Mouse (Mus musculus) hindbrain, embryonic 12.5 days (tissue): ENCODE results near the gene Cd200r3. TPM values are rescaled to one million over a fixed set of nuclear protein-coding genes. Genes with fewer than 3 reads are reported as not detected.

Source experiments
- ATAC-seq: fragments of 200-750 bp; cut with Nextera tagmentation; 2 replicates; pipeline ENCODE4 v1.8.0; 2017; ENCODE audit warnings: moderate TSS enrichment; ENCODE audit not compliant: low FRiP score
- H3K27ac ChIP-seq: fragments of 300-500 bp; sonication (generic); 2 replicates; pipeline ENCODE4 v1.5.1; 2016; ENCODE audit warnings: mild to moderate bottlenecking
- H3K27me3 ChIP-seq: fragments of 300-500 bp; sonication (generic); 2 replicates; pipeline ENCODE4 v1.6.1; 2016; ENCODE audit warnings: mild to moderate bottlenecking
- H3K36me3 ChIP-seq: fragments of 300-500 bp; sonication (generic); 2 replicates; pipeline ENCODE4 v1.6.1; 2016; ENCODE audit warnings: mild to moderate bottlenecking
- H3K4me1 ChIP-seq: fragments of 300-500 bp; sonication (generic); 2 replicates; pipeline ENCODE4 v1.6.1; 2016
- H3K4me2 ChIP-seq: fragments of 300-500 bp; sonication (generic); replicated peaks from 2 replicates; pipeline ENCODE4 v1.6.1; 2016; ENCODE audit warnings: mild to moderate bottlenecking
- H3K4me3 ChIP-seq: fragments of 300-500 bp; sonication (generic); 2 replicates; pipeline ENCODE4 v1.5.1; 2016; ENCODE audit warnings: mild to moderate bottlenecking
- H3K9ac ChIP-seq: fragments of 300-500 bp; sonication (generic); 2 replicates; pipeline ENCODE4 v1.6.1; 2016; ENCODE audit warnings: mild to moderate bottlenecking, moderate library complexity
- H3K9me3 ChIP-seq: fragments of 300-500 bp; sonication (generic); replicated peaks from 2 replicates; pipeline ENCODE4 v1.6.1; 2016; ENCODE audit warnings: mild to moderate bottlenecking
- WGBS: fragments of 180-500 bp; shearing (Covaris S2); methylation state at CpG from one replicate; pipeline ENCODE4 v1.1.7; 2016; 5-methylcytosine and 5-hydroxymethylcytosine counted together
- polyA plus RNA-seq: library from polyadenylated mRNA; unstranded; fragments of >200 nt; fragmentation: Nextera tagmentation; extraction: Ambion mirVana; gene quantifications from 2 replicates; pipeline ENCODE4 v1.2.1, GENCODE M21; 2016

Cd200r3 gene
- not detected in 2 replicates for polyA plus RNA-seq

DNA sequence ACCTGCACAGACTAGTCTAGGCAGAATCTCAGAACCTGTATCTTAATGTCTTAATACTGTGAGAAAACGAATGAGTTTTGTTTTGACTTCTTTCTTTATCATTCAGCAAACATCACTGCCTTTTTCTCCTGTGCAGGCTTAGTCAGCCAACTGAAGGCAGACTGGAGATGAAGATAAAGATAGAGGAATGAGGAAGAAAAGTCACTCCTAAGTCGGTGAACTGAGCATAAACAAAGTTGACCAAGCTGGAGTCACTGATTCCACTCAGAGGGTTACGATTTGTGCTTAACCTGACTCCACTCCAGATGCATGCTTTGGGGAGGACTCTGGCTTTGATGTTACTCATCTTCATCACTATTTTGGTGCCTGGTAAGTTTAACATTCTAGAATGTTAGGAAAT, at the start of gene Cd200r3:
TSS of gene Cd200r3 (plus strand) at position 211 of the 400 bp plus-strand sequence.
- H3K4me3 ChIP-seq: no peak within 1 kb of the TSS
- no peaks in the 10 kb centered on the region for H3K9me3 ChIP-seq
- no peaks in the 10 kb centered on the region for H3K4me1 ChIP-seq
- no peak within 1 kb of the TSS for H3K4me2 ChIP-seq
- ATAC-seq: no peak
- H3K36me3 ChIP-seq: no peaks in the 10 kb centered on the region
- no peaks in the 10 kb centered on the region for H3K27me3 ChIP-seq
- no peak within 1 kb of the TSS for H3K27ac ChIP-seq
- H3K9ac ChIP-seq: no peak within 1 kb of the TSS
- WGBS: 86% methylated on average over 3 of the region's 3 CpGs

DNA sequence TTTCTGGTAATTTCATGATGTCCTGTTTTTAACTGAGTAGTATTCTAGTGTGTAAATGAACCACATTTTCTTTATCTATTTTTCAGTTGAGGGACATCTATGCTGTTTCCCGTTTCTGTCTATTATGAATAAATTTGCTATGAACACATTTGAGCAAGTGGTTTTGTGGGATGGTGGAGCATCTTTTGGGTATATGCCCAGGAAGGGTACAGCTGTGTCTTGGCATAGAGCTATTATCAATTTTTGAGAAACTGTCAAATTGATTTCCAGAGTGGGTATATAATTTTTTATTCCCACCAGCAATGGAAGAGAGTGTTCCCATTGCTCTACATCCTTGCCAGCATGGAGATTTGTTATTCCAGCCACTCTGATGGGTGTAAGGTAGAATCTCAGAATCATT, 11.5 kb upstream of the Cd200r3 start:
- no peaks in the 10 kb centered on the region for H3K4me1 ChIP-seq
- no peak overlapping the region for H3K27ac ChIP-seq
- H3K27me3 ChIP-seq: no peaks in the 10 kb centered on the region
- no peak overlapping the region for H3K4me2 ChIP-seq
- 84% methylated on average over 1 of the region's 1 CpGs for WGBS
- ATAC-seq: no peak
- no peak overlapping the region for H3K9ac ChIP-seq
- H3K36me3 ChIP-seq: no peaks in the 10 kb centered on the region
- no peaks in the 10 kb centered on the region for H3K9me3 ChIP-seq
- H3K4me3 ChIP-seq: no peak overlapping the region

DNA sequence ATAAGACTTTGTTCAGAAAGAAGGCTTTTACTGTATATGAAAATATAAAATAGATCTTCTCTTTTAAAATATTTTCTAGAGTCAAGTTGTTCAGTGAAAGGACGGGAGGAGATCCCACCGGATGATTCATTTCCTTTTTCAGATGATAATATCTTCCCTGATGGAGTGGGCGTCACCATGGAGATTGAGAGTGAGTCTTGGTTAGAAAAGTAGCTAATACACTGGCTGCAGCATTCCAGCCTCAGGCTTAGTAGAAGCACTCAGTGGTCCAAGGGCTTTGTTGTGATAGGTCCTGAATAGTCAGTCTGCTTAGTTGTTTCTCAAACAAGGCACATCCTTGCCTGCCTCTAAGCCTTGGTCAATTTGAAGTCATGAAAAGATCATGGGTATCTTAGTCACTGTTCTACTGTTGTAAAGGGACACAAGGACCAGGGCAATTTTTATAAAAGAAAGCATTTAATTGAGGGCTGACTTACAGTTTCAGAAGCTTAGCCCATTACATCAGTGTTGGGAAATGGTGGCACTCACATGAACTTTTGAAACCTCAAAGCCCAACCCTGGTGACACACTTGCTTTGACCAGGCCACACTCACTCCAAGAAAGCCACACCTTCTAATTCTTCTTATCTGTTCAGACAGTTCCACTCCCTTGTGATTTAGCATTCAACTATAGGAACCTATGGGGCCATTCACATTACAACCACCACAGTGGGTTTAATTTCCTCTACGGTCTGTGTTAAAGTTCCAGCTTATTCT, 8.1 kb downstream of the Cd200r3 start:
- no peaks in the 10 kb centered on the region for H3K27me3 ChIP-seq
- 78% methylated on average over 4 of the region's 4 CpGs for WGBS
- no peak overlapping the region for H3K4me3 ChIP-seq
- no peak overlapping the region for H3K27ac ChIP-seq
- no peaks in the 10 kb centered on the region for H3K9me3 ChIP-seq
- H3K4me1 ChIP-seq: no peaks in the 10 kb centered on the region
- H3K9ac ChIP-seq: no peak overlapping the region
- no peak overlapping the region for H3K4me2 ChIP-seq
- no peak for ATAC-seq
- no peaks in the 10 kb centered on the region for H3K36me3 ChIP-seq

DNA sequence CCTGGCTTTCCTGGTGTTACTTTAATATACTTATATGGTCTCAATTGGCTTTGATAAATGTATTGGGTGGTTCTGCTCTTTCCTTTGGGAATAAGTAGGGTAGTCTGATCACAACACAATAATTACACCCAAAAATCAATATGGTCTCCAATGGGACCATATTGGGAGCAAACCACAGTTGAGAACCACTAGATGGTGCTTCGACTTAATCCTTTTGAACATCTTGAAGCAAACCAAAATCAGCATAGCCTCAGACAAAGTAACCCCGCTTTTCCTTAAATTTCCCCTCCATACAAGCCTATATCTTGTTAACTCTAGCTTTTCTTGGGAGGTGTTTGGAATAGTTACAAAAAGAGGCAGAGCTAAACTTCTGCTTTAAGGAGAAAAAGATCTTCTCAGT, 18.8 kb downstream of the Cd200r3 start:
- no peak for ATAC-seq
- Histone ChIP-seq H3K4me2 (no peak overlapping the region), H3K27me3 (no peaks in the 10 kb centered on the region), H3K4me3 (no peak overlapping the region), H3K4me1 (no peaks in the 10 kb centered on the region), H3K9ac (no peak overlapping the region), H3K36me3 (no peaks in the 10 kb centered on the region), H3K9me3 (no peaks in the 10 kb centered on the region), H3K27ac (no peak overlapping the region)
- 94% methylated on average over 2 of the region's 2 CpGs for WGBS

DNA sequence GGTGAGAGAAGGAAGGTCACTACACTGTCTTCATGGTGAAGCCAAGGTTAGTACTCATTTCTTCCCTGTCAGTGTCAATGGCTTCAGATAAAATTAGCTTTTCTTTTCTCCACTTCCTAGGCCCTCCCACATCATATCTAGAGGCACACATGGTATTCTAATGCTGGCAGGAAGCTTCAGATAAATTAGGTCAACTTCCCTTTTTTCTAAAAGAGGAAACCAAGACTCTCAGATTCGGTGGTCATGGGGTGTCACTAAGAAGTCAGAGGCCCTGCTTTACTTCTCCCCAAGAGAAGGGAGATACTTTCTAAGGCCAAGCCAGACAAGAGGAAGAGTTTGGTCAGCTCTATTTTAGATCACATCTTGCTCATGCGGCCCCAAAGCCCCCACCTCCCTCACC, 19.3 kb downstream of the Cd200r3 start:
- Histone ChIP-seq H3K4me3 (no peak overlapping the region), H3K9me3 (no peaks in the 10 kb centered on the region), H3K4me2 (no peak overlapping the region), H3K27me3 (no peaks in the 10 kb centered on the region), H3K4me1 (no peaks in the 10 kb centered on the region), H3K9ac (no peak overlapping the region), H3K36me3 (no peaks in the 10 kb centered on the region), H3K27ac (no peak overlapping the region)
- ATAC-seq: no peak
- WGBS: 83% methylated on average over 2 of the region's 2 CpGs

DNA sequence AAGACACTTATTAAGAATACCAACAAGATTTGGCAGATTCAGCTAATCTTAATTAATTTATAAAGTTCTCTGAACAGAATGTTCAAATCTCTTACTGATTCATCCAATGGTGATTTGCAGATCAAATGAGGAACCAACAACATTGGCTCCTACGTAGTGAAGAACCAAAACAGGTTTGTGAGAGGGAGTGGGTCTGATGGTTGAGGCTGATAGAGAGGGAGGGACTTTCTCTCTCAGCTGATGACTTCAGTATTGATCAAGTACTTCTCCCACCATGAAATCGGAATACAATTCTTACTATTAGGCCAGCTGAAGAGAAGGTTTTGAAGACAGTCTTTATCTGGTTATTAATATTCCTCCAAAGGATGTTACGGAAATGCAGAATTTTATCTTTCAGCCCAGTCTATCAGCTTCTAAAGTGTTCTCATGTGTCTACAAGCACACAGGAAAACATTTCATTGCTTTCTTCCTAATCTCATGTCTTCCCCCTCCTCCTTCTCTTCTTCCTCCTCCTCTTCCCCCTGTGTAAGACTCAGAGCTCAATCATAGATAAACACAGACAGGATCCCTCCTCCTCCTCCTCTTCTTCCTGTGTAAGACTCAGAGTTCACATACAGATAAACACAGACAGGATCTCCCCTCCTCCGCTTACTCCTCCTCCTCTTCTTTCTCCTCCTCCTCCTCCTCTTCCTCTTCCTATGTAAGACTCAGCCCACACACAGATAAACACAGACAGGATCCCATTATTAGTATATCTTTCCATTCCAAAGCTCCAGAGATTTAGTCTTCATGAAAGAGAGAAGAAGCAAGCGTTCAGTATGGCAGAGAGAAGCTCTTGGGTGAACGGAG, 21.3 kb downstream of the Cd200r3 start:
- H3K4me3 ChIP-seq: no peak overlapping the region
- WGBS: 89% methylated on average over 6 of the region's 6 CpGs
- no peaks in the 10 kb centered on the region for H3K36me3 ChIP-seq
- no peaks in the 10 kb centered on the region for H3K4me1 ChIP-seq
- H3K27me3 ChIP-seq: no peaks in the 10 kb centered on the region
- no peak overlapping the region for H3K9ac ChIP-seq
- no peak overlapping the region for H3K4me2 ChIP-seq
- no peaks in the 10 kb centered on the region for H3K9me3 ChIP-seq
- no peak for ATAC-seq
- no peak overlapping the region for H3K27ac ChIP-seq

DNA sequence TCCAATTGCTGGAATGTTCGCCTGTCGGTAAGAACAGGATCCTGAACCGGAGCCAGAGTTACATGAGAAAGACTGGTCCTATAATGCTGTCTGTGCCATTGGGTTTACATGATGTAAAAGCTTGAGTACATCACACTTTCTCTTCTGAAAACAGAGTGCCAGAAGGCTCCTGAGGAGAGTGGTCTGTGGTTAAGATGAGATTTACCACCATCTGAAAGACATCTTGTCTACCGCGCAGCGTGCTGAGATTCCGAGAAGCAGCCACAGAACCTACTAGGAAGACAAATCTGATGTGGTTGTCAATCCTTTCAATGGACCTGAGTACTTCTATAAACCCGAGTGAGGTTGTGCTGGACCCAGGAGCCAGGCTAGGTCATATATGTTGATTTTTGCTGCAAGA, 21.9 kb downstream of the Cd200r3 start:
- 95% methylated on average over 8 of the region's 8 CpGs for WGBS
- H3K4me1 ChIP-seq: no peaks in the 10 kb centered on the region
- H3K4me2 ChIP-seq: no peak overlapping the region
- ATAC-seq: no peak
- H3K9me3 ChIP-seq: no peaks in the 10 kb centered on the region
- no peaks in the 10 kb centered on the region for H3K27me3 ChIP-seq
- H3K27ac ChIP-seq: no peak overlapping the region
- no peaks in the 10 kb centered on the region for H3K36me3 ChIP-seq
- H3K4me3 ChIP-seq: no peak overlapping the region
- H3K9ac ChIP-seq: no peak overlapping the region

DNA sequence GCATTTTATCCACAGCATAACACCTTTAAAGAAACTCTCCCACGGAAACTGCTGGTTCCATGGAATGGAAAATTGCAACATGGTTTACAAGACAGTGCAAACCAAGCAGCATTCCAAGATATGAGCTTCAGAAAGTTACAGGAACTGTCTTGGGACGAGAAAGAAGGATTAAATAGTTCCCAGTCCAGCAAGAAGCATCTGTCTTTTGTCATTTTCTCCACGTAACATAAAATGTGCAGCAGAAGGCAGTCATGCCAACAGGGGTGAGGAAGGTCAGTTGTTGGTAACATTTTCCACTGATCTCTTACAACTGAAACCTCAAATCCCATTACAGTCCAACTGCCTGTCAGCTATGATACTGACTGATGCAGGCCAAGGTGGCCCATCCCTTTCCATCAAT, 22.4 kb downstream of the Cd200r3 start:
- H3K36me3 ChIP-seq: no peaks in the 10 kb centered on the region
- no peaks in the 10 kb centered on the region for H3K9me3 ChIP-seq
- no peak overlapping the region for H3K4me3 ChIP-seq
- no peaks in the 10 kb centered on the region for H3K4me1 ChIP-seq
- no peak overlapping the region for H3K9ac ChIP-seq
- no peak overlapping the region for H3K27ac ChIP-seq
- H3K27me3 ChIP-seq: no peaks in the 10 kb centered on the region
- no peak overlapping the region for H3K4me2 ChIP-seq
- ATAC-seq: no peak
- 74% methylated on average over 3 of the region's 3 CpGs for WGBS

DNA sequence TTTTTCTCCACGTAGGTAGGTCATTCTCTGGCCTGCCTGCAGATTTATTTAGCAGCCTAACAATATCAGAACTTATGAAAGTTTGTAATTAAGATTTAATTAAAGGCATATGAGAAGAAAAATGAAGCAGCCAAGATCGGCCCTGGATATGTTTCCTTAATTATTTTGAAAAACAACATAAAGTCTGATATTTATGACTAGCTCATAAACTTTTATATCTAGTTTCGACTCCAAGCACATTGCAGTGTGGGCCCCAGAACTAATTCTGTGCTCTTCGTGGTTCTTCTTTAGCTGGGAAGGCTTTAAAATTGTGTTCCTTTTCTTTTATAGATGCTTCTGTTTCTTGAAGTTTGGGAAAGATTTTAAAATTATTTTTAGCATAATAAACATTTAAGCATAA, 23.4 kb downstream of the Cd200r3 start:
- Histone ChIP-seq H3K4me3 (no peak overlapping the region), H3K27ac (no peak overlapping the region), H3K36me3 (no peaks in the 10 kb centered on the region), H3K9ac (no peak overlapping the region), H3K4me1 (no peaks in the 10 kb centered on the region), H3K27me3 (no peaks in the 10 kb centered on the region), H3K9me3 (no peaks in the 10 kb centered on the region), H3K4me2 (no peak overlapping the region)
- WGBS: 83% methylated on average over 4 of the region's 4 CpGs
- no peak for ATAC-seq

DNA sequence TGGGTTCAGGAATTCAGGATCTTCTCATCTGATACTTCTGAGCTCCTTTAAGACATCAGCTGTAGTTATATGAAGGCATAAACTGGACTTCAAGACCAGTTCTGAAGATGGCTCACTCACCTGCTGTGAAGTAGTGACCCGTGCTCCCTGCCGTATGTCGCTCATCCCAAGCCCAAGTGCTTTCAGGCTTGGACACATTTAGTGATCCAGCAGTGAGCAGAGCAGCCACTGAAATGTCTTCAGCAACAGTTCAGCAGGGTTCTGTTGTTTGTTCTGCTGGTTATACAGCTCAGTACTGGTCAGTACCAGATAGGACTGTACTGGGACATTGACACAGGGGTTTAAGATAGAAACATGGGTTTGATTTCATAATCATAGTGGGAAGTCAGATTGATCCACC, 24.6 kb downstream of the Cd200r3 start:
- ATAC-seq: no peak
- Histone ChIP-seq H3K9ac (no peak overlapping the region), H3K27me3 (no peaks in the 10 kb centered on the region), H3K4me1 (no peaks in the 10 kb centered on the region), H3K9me3 (no peaks in the 10 kb centered on the region), H3K4me3 (no peak overlapping the region), H3K27ac (no peak overlapping the region), H3K36me3 (no peaks in the 10 kb centered on the region), H3K4me2 (no peak overlapping the region)
- WGBS: 89% methylated on average over 3 of the region's 3 CpGs

DNA sequence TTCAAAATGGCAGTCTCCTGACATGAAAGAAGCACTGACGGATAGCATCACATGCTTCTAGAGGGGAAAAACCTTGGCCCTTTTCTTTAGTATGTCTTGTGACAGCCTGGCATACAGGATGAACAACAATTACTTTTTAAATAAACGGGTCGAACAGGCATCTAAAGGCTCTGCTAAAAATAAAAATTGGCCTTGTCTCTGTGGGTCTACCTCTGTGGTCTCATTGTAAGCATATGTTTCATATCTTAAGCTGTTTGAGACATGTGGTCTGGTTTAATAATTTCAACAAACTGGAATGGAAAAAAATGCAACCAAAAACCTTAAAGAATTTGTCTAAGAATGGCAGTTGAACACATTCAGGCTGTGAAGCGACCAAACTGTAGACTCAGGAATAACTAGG, 27.4 kb downstream of the Cd200r3 start:
- Histone ChIP-seq H3K9me3 (no peaks in the 10 kb centered on the region), H3K9ac (no peak overlapping the region), H3K4me2 (no peak overlapping the region), H3K27ac (no peak overlapping the region), H3K4me3 (no peak overlapping the region), H3K4me1 (no peaks in the 10 kb centered on the region), H3K36me3 (no peaks in the 10 kb centered on the region), H3K27me3 (no peaks in the 10 kb centered on the region)
- ATAC-seq: no peak
- WGBS: 67% methylated on average over 4 of the region's 4 CpGs

DNA sequence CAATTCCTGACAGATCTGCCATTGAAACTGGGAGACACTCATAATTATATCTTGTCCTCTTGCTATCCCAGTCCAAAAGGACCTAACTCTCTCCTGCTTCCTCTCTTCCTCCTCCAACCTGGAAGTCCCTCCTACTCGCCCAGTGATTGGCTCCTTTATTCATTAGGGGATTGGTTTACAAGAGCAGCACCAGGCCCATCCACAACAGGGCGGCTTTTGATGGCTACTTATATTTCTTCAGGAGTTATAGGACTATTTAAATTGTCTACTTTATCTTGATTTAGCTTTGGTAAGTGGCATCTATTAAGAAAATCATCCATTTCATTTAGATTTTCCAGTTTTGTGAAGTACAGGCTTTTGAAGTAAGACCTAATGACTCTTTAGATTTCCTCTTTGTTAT, 30.6 kb downstream of the Cd200r3 start:
- WGBS: 80% methylated on average over 2 of the region's 2 CpGs
- ATAC-seq: no peak
- Histone ChIP-seq H3K4me3 (no peak overlapping the region), H3K9ac (no peak overlapping the region), H3K27ac (no peak overlapping the region), H3K27me3 (no peaks in the 10 kb centered on the region), H3K36me3 (no peaks in the 10 kb centered on the region), H3K4me2 (no peak overlapping the region), H3K4me1 (no peaks in the 10 kb centered on the region), H3K9me3 (no peaks in the 10 kb centered on the region)

DNA sequence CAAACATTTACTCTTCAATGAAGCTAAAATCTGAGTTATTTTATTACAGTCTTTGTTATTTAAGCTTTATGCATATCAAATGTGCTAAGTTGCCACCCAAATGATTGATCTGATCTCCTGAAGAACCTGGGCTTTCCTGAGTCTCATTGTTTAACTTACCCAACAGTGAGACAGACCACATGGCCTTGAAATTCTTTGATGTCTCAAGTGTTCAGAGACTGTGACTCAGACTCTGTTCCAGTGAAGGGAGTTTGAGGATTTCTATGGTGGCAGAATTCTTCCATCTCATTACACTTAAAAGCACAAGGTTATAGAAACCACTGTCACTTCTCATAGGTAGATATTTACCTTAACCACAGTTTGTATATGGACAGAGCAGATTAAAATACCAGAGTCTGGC, 32.6 kb downstream of the Cd200r3 start:
- Histone ChIP-seq H3K4me1 (no peaks in the 10 kb centered on the region), H3K9ac (no peak overlapping the region), H3K27ac (no peak overlapping the region), H3K4me2 (no peak overlapping the region), H3K9me3 (no peaks in the 10 kb centered on the region), H3K4me3 (no peak overlapping the region), H3K36me3 (no peaks in the 10 kb centered on the region), H3K27me3 (no peaks in the 10 kb centered on the region)
- no peak for ATAC-seq
